Mouse (Mus musculus): ENCODE measurements around the gene Slc25a12. TPM values are rescaled to one million over a fixed set of nuclear protein-coding genes. Genes with fewer than 3 reads are reported as not detected.

Slc25a12 gene
- 4.7 and 15.1 TPM in 2 replicates for polyA plus RNA-seq (2012; ENCODE audit: low replicate concordance)

GRCm38 (mm10) chr2:71367125-71367880 is at the start of gene Slc25a12:
TSS of gene Slc25a12 (minus strand) at chr2:71367749.

GRCm38 (mm10) chr2:71388951-71389763 is 21.6 kb upstream of the Slc25a12 start, which contains the start of gene Hat1:
TSS of gene Hat1 (plus strand) at chr2:71388958.

Other genes with a start within 250 kb of the Slc25a12 start
- not detected in 2 replicates for gene Cybrd1, start 249.8 kb downstream of the Slc25a12 start, polyA plus RNA-seq (2012; ENCODE audit: low replicate concordance)
- 0.99 and 3.0 TPM in 2 replicates for gene Dync1i2, start 156.0 kb downstream of the Slc25a12 start, polyA plus RNA-seq (2012; ENCODE audit: low replicate concordance)
- gene Hat1, start 21.2 kb upstream of the Slc25a12 start, polyA plus RNA-seq (2012; ENCODE audit: low replicate concordance), result 0.89 and 4.7 TPM in 2 replicates
- gene Metap1d, start 85.5 kb upstream of the Slc25a12 start, polyA plus RNA-seq (2012; ENCODE audit: low replicate concordance), result 6.0 and 16.4 TPM in 2 replicates
- 0.08 and 0.71 TPM in 2 replicates for gene Dlx1, start 160.4 kb upstream of the Slc25a12 start, polyA plus RNA-seq (2012; ENCODE audit: low replicate concordance)
- not detected in 2 replicates for gene Dlx2, start 179.0 kb upstream of the Slc25a12 start, polyA plus RNA-seq (2012; ENCODE audit: low replicate concordance)